Mouse (Mus musculus) limb, embryonic 14.5 days (tissue): ENCODE data around the gene Tomm7. TPM values are rescaled to one million over a fixed set of nuclear protein-coding genes. Genes with fewer than 3 reads are reported as not detected.
A peak's percentile ranks its signal among the peaks of the same experiment; 100 is the strongest.

Source experiments
- ATAC-seq: fragments of 200-750 bp; cut with Nextera tagmentation; 2 replicates; pipeline ENCODE4 v1.8.0; 2017; ENCODE audit warnings: low read depth, moderate number of reproducible peaks, moderate TSS enrichment; ENCODE audit not compliant: low FRiP score
- DNase-seq: peaks from one replicate; pipeline ENCODE4 v3.0.0-alpha.2; 2015; ENCODE audit warnings: low spot score
- H3K27ac ChIP-seq: fragments of 300-500 bp; sonication (generic); replicated peaks from 2 replicates; pipeline ENCODE4 v1.5.1; 2014; ENCODE audit warnings: low read depth, mild to moderate bottlenecking, low read length, moderate library complexity, mixed read lengths
- H3K27me3 ChIP-seq: fragments of 300-500 bp; sonication (generic); 2 replicates; pipeline ENCODE4 v1.6.1; 2014; ENCODE audit warnings: low read length, mixed read lengths; ENCODE audit not compliant: control insufficient read depth, insufficient read depth
- H3K36me3 ChIP-seq: fragments of 300-500 bp; sonication (generic); 2 replicates; pipeline ENCODE4 v1.6.1; 2014; ENCODE audit warnings: mild to moderate bottlenecking, low read length, moderate library complexity, mixed read lengths; ENCODE audit not compliant: control insufficient read depth, insufficient read depth
- H3K4me1 ChIP-seq: fragments of 300-500 bp; sonication (generic); 2 replicates; pipeline ENCODE4 v1.6.1; 2014; ENCODE audit warnings: antibody characterized with exemption, low read length, mixed read lengths; ENCODE audit not compliant: control insufficient read depth, insufficient read depth
- H3K4me2 ChIP-seq: fragments of 300-500 bp; sonication (generic); replicated peaks from 2 replicates; pipeline ENCODE4 v1.6.1; 2014; ENCODE audit warnings: low read depth, mild to moderate bottlenecking, low read length, moderate library complexity; ENCODE audit not compliant: severe bottlenecking
- H3K4me3 ChIP-seq: fragments of 300-500 bp; sonication (generic); replicated peaks from 2 replicates; pipeline ENCODE4 v1.5.1; 2014; ENCODE audit warnings: low read length
- H3K9ac ChIP-seq: fragments of 300-500 bp; sonication (generic); 2 replicates; pipeline ENCODE4 v1.6.1; 2014; ENCODE audit warnings: mild to moderate bottlenecking, low read depth, low read length, moderate library complexity; ENCODE audit not compliant: severe bottlenecking
- H3K9me3 ChIP-seq: fragments of 300-500 bp; sonication (generic); 2 replicates; pipeline ENCODE4 v1.6.1; 2016; ENCODE audit warnings: low read length; ENCODE audit not compliant: control insufficient read depth
- POLR2A ChIP-seq: fragments of 200-500 bp; IDR thresholded peaks from 2 replicates; pipeline ENCODE4 v1.8.0; 2012; ENCODE audit warnings: inconsistent platforms, mild to moderate bottlenecking, moderate library complexity, borderline replicate concordance; ENCODE audit not compliant: insufficient read depth, insufficient read length; ENCODE audit errors: extremely low read depth
- WGBS: fragments of 180-500 bp; shearing (Covaris S2); extraction: QIAGEN DNeasy Blood & Tissue Kit; methylation state at CpG from one replicate; pipeline ENCODE4 v1.1.7; 2014; 5-methylcytosine and 5-hydroxymethylcytosine counted together
- polyA plus RNA-seq, 2 experiments: library from polyadenylated mRNA; depleted of rRNA in 1 of 2; stranded (reverse) in 1 of 2; unstranded in 1 of 2; fragments of >200 nt; fragmentation: Nextera tagmentation in 1 of 2; extraction: Ambion mirVana in 1 of 2; gene quantifications; 2 replicates each; pipeline versions ENCODE4 v1.2.1 to v1.2.3; 2012 to 2014

The Tomm7 gene
- polyA plus RNA-seq, 2 experiments: 86.3 to 113 TPM

DNA sequence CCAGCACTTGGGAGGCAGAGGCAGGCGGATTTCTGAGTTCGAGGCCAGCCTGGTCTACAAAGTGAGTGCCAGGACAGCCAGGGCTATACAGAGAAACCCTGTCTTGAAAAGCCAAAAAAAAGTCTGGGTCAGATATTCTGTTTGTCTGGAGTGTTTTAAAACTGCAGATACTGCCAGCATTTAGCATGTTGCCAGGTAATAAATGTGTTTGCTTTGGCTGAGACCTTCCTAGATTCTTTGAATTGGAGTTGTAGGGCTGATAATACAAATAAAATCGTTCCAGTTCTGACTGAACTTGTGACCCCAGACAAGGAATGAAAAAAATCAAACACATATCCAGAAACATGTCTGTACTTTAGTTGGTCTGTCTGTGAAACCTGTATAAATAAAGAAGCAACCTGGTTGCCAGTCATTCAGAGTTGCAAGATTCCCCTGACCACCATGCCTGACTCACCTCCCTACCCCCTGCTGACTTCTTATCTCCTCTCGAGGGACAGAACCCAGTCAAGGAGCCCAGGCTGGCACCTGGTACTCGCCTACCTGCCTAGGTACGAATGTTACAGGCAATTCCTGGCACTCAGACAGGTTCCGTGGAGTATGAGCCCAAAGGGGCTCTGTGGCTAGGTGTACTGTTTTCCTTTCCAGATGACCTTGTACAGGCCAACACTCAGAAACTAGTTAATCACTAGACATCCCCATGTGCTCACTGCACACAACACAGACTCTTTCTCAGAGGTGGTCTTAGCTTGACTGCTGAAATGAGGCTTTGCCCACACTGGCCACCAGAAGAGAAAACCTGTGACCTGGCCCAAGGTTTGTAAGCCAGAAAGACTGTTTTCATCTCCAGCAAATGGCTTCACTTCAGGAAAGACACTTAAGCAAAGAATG, 19.4 kb upstream of the Tomm7 start:
- Histone ChIP-seq H3K4me1 (peaks cover 18% of the 10 kb centered on the region), H3K9ac (no peak overlapping the region), H3K9me3 (no peaks in the 10 kb centered on the region), H3K36me3 (0 out of 2 replicates have a peak, but pooled peaks cover 9% of the 10 kb centered on the region), H3K27ac (peak overlapping the region; percentile 43; the same call in 1 of the 2 replicates), H3K4me2 (no peak overlapping the region), H3K4me3 (no peak overlapping the region), H3K27me3 (no peaks in the 10 kb centered on the region)
- DNase-seq: peak; percentile 60
- no peak for TF ChIP-seq POLR2A
- 72% methylated on average over 7 of the region's 7 CpGs for WGBS
- ATAC-seq: peak; percentile 39

DNA sequence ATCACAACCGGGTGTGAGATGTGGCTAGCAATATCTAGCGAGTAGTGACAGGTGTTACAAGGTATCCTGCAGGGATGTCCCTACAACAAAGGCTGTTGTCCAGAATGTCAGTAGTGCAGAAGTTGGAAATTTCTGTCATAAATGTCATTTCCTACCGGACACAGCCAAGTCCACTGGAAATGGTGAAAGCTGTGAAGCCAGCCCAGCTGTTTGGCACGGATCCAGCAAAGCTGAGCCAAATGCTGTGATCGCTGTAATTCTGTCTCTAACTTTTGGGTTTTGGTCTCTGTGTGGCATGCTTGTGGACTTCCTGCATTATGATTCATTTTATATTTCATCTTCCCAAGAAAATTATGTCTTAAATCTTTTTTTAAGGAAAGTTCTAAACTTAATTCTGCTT, 18.3 kb upstream of the Tomm7 start:
- peak; percentile 70 for DNase-seq
- WGBS: 37% methylated on average over 5 of the region's 5 CpGs
- H3K27ac ChIP-seq: no peak overlapping the region

DNA sequence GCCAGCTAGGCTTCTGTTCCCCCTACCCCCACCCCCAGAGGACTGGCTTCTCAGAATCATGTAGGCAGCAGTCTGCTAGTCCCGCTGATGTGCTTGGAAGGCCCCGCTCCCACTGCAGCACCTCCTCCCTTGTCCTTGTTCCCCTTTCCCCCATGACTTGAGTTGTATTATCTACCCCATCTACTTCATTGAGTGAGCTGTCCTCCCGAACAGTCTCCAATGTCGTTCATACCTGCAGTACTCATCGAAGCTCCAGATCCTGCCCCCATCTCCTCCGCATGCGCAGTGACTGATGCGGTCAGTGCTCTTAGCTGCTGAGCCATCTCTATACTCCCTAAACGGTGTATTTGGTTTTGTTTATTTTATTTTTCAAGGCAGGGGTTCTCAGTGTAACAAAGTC, 17.8 kb upstream of the Tomm7 start:
- no peak overlapping the region for H3K4me2 ChIP-seq
- H3K27me3 ChIP-seq: no peaks in the 10 kb centered on the region
- DNase-seq (no peak), ATAC-seq (no peak)
- no peak for TF ChIP-seq POLR2A
- H3K9me3 ChIP-seq: no peaks in the 10 kb centered on the region
- no peak overlapping the region for H3K4me3 ChIP-seq
- H3K27ac ChIP-seq: no peak overlapping the region
- 96% methylated on average over 9 of the region's 9 CpGs for WGBS
- peaks cover 18% of the 10 kb centered on the region for H3K4me1 ChIP-seq
- H3K9ac ChIP-seq: no peak overlapping the region
- peaks cover 22% of the 10 kb centered on the region for H3K36me3 ChIP-seq

More for the DNA sequence above, 18.3 kb upstream of the Tomm7 start:
- no peak overlapping the region for H3K9ac ChIP-seq
- H3K9me3 ChIP-seq: no peaks in the 10 kb centered on the region
- no peak overlapping the region for H3K4me2 ChIP-seq
- no peak for ATAC-seq
- no peaks in the 10 kb centered on the region for H3K27me3 ChIP-seq
- peaks cover 18% of the 10 kb centered on the region for H3K4me1 ChIP-seq
- no peak for TF ChIP-seq POLR2A
- H3K4me3 ChIP-seq: no peak overlapping the region
- H3K36me3 ChIP-seq: peaks cover 16% of the 10 kb centered on the region

DNA sequence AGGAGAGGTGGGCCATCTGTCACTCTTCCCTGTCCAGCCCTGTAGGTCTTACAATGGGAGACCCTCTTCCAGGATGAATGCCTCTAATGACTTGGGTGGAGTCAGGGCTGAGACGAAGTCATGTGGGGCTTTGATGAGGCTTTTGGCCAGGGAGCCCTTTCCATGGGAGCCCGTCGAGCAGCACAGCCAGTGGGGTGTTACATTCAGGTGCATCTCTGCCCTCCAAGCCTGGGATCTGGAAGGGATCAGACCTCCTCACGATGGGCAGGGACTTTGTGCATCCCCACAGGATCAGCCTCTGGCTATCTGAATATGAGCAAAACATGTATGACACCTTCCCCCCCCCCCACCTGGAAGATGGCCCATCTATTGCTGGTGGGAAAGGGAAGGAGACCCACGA, 15.9 kb upstream of the Tomm7 start:
- Histone ChIP-seq H3K4me2 (no peak overlapping the region), H3K27me3 (no peaks in the 10 kb centered on the region), H3K4me1 (peaks cover 18% of the 10 kb centered on the region), H3K9ac (no peak overlapping the region), H3K27ac (no peak overlapping the region), H3K4me3 (no peak overlapping the region), H3K9me3 (no peaks in the 10 kb centered on the region), H3K36me3 (peaks cover 40% of the 10 kb centered on the region)
- no peak for TF ChIP-seq POLR2A
- DNase-seq (no peak), ATAC-seq (no peak)
- 79% methylated on average over 5 of the region's 5 CpGs for WGBS

DNA sequence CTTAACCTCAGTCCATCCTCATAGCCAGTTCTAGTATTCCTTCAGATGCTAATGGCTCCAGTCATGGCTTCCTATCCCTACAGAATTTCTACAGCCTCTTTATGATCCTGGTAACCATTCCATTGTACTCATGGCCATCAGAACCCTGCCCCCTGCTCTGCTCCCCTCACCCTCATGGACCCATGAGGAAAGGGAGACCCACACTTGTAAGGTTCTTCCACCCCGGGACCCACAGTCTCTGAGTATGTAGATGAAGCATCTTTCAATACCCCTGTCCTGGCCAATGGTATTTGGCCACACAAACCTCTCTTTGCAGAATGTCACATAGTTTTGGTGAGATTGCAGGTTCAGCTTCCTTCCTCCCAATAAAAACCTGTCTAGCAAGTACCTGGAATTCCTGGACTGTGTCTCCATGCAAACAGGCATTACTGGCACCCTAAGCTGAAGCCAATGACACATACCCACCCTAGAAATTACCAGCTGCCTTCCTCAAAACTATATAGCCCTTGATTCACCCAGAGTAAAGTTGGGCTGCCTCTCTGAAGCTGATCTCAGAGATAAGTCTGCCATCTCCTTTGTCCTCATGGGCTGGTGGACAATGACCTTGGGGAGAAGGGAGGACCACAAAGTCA, 15.2 kb upstream of the Tomm7 start:
- DNase-seq (no peak), ATAC-seq (no peak)
- Histone ChIP-seq H3K27me3 (no peaks in the 10 kb centered on the region), H3K9me3 (no peaks in the 10 kb centered on the region), H3K27ac (no peak overlapping the region), H3K9ac (no peak overlapping the region), H3K4me3 (no peak overlapping the region), H3K36me3 (peaks cover 47% of the 10 kb centered on the region), H3K4me2 (no peak overlapping the region), H3K4me1 (peaks cover 14% of the 10 kb centered on the region)
- no peak for TF ChIP-seq POLR2A
- 81% methylated on average over 1 of the region's 1 CpGs for WGBS
